Mouse (Mus musculus): ENCODE data around the gene Olfr91. TPM values are rescaled to one million over a fixed set of nuclear protein-coding genes. Genes with fewer than 3 reads are reported as not detected.

The Olfr91 gene
- not detected in 2 replicates for polyA plus RNA-seq (2012; ENCODE audit: low replicate concordance)

DNA sequence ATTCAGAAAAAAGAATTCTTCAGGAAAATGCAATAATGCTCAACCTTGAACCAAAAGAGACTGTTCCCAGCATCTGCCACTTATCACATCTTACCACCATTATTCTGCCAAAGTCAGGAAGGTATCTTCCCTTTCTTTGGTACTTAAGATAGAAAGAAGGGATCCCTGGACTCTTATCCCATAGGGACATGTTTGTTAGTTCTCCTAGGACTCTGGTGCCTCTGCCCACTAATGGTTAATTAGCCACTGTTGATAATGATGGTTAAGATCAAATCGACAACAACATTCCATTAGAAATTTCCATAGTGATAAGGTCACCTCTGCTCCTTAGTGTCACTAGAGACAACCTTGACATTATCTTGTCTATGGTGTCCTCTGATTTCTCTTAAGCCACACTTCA lies at the start of gene Olfr91:
TSS of gene Olfr91 (minus strand) at position 101 of the 400 bp plus-strand sequence.

DNA sequence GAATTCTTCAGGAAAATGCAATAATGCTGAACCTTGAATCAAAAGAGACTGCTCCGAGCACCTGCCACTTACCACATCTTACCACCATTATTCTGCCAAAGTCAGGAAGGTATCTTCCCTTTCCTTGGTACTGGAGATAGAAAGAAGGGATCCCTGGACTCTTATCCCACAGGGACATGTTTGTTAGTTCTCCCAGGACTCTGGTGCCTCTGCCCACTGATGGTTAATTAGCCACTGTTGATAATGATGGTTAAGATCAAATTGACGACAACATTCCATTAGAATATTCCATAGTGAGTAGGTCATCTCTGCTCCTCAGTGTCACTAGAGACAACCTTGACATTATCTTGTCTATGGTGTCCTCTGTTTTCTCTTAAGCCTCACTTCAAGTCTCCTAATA lies 21.9 kb upstream of the Olfr91 start, which contains the start of gene Olfr92:
TSS of gene Olfr92 (minus strand) at position 101 of the 400 bp plus-strand sequence.

DNA sequence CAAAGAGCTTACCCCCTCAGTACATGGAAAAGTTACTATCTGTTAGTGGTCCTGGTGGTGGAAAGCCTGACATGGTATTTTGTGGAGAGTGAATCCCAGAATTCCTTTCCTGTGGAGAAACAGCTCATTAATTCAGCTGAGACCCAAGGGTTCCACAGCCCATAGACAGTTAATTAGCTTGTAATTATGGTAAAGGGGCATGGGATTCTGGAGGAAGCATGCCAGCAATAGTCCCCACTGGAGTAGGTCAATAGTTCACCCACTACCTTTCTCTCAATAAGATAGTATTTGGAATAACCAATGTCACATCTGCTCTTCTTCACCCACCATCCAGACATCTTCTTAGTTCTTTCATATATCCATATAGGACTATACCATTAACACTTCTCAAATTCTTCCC lies 9.7 kb downstream of the Olfr91 start, which contains the start of gene Olfr90:
TSS of gene Olfr90 (minus strand) at position 101 of the 400 bp plus-strand sequence.

DNA sequence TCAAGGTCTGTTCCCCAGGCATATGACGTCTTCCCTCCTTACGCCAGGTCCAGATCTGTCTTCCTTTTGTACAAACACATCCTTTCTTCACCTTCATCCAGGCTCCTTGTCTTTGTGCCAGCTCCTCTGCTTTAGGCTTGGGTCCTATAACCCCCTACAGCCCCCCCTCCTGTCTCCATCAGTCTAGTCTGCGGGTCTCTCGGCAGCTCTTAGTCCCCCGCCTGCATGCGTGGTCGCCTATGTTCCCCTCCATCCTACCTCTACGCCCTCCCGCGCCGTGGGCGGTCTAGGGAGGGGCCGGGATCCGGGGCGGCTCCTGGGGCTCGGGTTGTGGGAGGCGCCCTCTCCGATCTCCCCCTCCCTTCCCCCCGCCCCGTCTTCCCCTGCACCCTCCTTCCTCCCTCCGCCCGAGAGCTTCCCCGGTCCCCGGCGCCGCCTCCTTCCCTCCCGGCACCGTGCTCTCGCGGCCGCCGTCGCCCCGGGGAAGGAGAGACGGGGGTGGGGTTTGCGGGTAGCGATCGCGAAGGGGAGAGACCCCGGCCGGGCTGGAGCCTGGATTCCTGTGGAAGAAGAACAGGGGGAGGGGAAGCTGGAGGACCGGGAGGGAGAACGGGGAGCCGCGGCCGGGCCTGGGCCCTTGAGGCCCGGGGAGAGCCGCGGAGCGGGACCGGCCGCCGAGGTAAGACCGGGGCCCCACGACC lies 52.3 kb downstream of the Olfr91 start, which contains the start of gene Gabbr1:
TSS of gene Gabbr1 (plus strand) at position 356 of the 701 bp plus-strand sequence.

Other genes starting within 250 kb of the Olfr91 start
- gene Trim15, start 231.1 kb downstream of the Olfr91 start, polyA plus RNA-seq (2012; ENCODE audit: low replicate concordance) = 0.07 TPM in 1 of 2 replicates, not detected in the other
- 0.62 and 28.4 TPM in 2 replicates for gene Trim10, start 228.7 kb downstream of the Olfr91 start, polyA plus RNA-seq (2012; ENCODE audit: low replicate concordance)
- not detected in 2 replicates for gene Trim40, start 208.2 kb downstream of the Olfr91 start, polyA plus RNA-seq (2012; ENCODE audit: low replicate concordance)
- not detected in 2 replicates for gene Trim31, start 200.2 kb downstream of the Olfr91 start, polyA plus RNA-seq (2012; ENCODE audit: low replicate concordance)
- gene Rnf39, start 155.4 kb downstream of the Olfr91 start, polyA plus RNA-seq (2012; ENCODE audit: low replicate concordance) = 0.12 and 0.76 TPM in 2 replicates
- 69.5 and 387 TPM in 2 replicates for gene Ppp1r11, start 146.5 kb downstream of the Olfr91 start, polyA plus RNA-seq (2012; ENCODE audit: low replicate concordance)
- gene Znrd1, start 139.7 kb downstream of the Olfr91 start, polyA plus RNA-seq (2012; ENCODE audit: low replicate concordance) = 3.8 and 12.0 TPM in 2 replicates
- gene Znrd1as, start 139.7 kb downstream of the Olfr91 start, polyA plus RNA-seq (2012; ENCODE audit: low replicate concordance) = 0.94 TPM in 1 of 2 replicates, not detected in the other
- gene 2410137M14Rik, start 117.0 kb downstream of the Olfr91 start, polyA plus RNA-seq (2012; ENCODE audit: low replicate concordance) = not detected in 2 replicates
- gene H2-M5, start 108.7 kb downstream of the Olfr91 start, polyA plus RNA-seq (2012; ENCODE audit: low replicate concordance) = 0.10 and 0.42 TPM in 2 replicates
- gene Zfp57, start 97.1 kb downstream of the Olfr91 start, polyA plus RNA-seq (2012; ENCODE audit: low replicate concordance) = 0.12 and 0.34 TPM in 2 replicates
- gene Mog, start 74.9 kb downstream of the Olfr91 start, polyA plus RNA-seq (2012; ENCODE audit: low replicate concordance) = 0.13 TPM in 1 of 2 replicates, not detected in the other
- 52.6 and 251 TPM in 2 replicates for gene Gabbr1, start 52.3 kb downstream of the Olfr91 start, polyA plus RNA-seq (2012; ENCODE audit: low replicate concordance)
- not detected in 2 replicates for gene Olfr90, start 9.8 kb downstream of the Olfr91 start, polyA plus RNA-seq (2012; ENCODE audit: low replicate concordance)
- gene Olfr92, start 21.8 kb upstream of the Olfr91 start, polyA plus RNA-seq (2012; ENCODE audit: low replicate concordance) = not detected in 2 replicates
- not detected in 2 replicates for gene Olfr93, start 63.2 kb upstream of the Olfr91 start, polyA plus RNA-seq (2012; ENCODE audit: low replicate concordance)
- 0.36 and 0.56 TPM in 2 replicates for gene Ubd, start 95.6 kb upstream of the Olfr91 start, polyA plus RNA-seq (2012; ENCODE audit: low replicate concordance)
- gene Olfr94, start 102.7 kb upstream of the Olfr91 start, polyA plus RNA-seq (2012; ENCODE audit: low replicate concordance) = not detected in 2 replicates
- not detected in 2 replicates for gene Olfr95, start 114.8 kb upstream of the Olfr91 start, polyA plus RNA-seq (2012; ENCODE audit: low replicate concordance)
- not detected in 2 replicates for gene Olfr96, start 121.9 kb upstream of the Olfr91 start, polyA plus RNA-seq (2012; ENCODE audit: low replicate concordance)
- not detected in 2 replicates for gene Olfr97, start 139.1 kb upstream of the Olfr91 start, polyA plus RNA-seq (2012; ENCODE audit: low replicate concordance)
- not detected in 2 replicates for gene Olfr98, start 165.5 kb upstream of the Olfr91 start, polyA plus RNA-seq (2012; ENCODE audit: low replicate concordance)
- gene H2-M3, start 171.9 kb upstream of the Olfr91 start, polyA plus RNA-seq (2012; ENCODE audit: low replicate concordance) = 2.8 and 9.9 TPM in 2 replicates
- gene Olfr99, start 185.2 kb upstream of the Olfr91 start, polyA plus RNA-seq (2012; ENCODE audit: low replicate concordance) = not detected in 2 replicates
- not detected in 2 replicates for gene Olfr101, start 206.0 kb upstream of the Olfr91 start, polyA plus RNA-seq (2012; ENCODE audit: low replicate concordance)
- gene Olfr102, start 218.8 kb upstream of the Olfr91 start, polyA plus RNA-seq (2012; ENCODE audit: low replicate concordance) = not detected in 2 replicates
- not detected in 2 replicates for gene Olfr103, start 241.4 kb upstream of the Olfr91 start, polyA plus RNA-seq (2012; ENCODE audit: low replicate concordance)